Mouse (Mus musculus) forelimb bud, embryonic 11.5 days (tissue): ENCODE results near the gene Slc51a.

Source experiments
- DNase-seq: peaks from one replicate; pipeline ENCODE4 v3.0.0-alpha.2; 2012; ENCODE audit warnings: low read depth, low spot score

Gene Slc51a

GRCm38 (mm10) chr16:32487234-32488111 lies at the start of gene Slc51a:
Slc51a (minus strand) TSS chr16:32487879.
- DNase-seq, result no peak

GRCm38 (mm10) chr16:32535157-32535751 lies 47.6 kb upstream of the Slc51a start:
- no peak for DNase-seq

- DNase-seq, result no peak
Observed at GRCm38 (mm10) chr16:32532878-32533826, 45.5 kb upstream of the Slc51a start.

DNA sequence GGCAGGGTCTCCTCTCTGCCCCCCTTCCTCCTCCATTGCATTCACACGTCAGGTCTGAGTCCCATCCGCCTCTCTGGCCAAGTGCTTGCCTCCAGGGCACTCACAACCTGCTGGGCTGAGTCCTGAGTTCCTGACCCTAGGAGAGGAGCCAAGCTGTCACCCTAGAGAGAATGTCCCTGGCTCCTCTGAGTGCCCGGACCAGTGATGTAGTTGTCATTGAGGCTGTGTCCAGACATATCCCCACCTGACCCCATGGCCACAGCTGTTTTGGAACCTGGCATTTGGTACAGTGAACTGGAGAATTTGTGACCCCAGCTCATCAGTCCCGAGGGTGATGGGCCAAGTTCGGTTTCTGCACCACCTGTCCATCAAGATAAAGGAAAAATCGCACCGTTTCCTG lies 39.2 kb upstream of the Slc51a start:
- DNase-seq, result no peak

DNA sequence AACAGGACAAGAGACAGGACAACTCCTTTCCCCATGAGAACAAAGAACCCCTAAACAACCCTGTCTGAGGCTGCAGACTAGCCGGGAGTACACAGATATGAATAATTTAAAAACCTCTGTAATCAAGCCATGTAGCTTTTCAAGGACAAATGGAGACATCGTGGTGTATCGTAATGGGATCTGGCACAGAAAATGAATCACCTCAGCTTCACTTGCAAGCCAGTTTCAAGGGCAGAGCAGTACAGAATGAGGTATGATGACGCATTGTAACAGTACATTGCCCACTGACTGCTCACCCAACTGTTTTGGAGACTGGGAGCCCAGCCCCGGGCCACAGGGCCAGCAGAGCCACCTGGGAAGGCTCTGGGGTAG lies 36.6 kb upstream of the Slc51a start:
- DNase-seq, result no peak

- DNase-seq, result no peak
Observed at GRCm38 (mm10) chr16:32523462-32524243, 36.0 kb upstream of the Slc51a start.

- DNase-seq, result no peak
Observed at GRCm38 (mm10) chr16:32522578-32523194, 35.0 kb upstream of the Slc51a start.

GRCm38 (mm10) chr16:32520372-32520748 lies 32.7 kb upstream of the Slc51a start:
- no peak for DNase-seq

DNA sequence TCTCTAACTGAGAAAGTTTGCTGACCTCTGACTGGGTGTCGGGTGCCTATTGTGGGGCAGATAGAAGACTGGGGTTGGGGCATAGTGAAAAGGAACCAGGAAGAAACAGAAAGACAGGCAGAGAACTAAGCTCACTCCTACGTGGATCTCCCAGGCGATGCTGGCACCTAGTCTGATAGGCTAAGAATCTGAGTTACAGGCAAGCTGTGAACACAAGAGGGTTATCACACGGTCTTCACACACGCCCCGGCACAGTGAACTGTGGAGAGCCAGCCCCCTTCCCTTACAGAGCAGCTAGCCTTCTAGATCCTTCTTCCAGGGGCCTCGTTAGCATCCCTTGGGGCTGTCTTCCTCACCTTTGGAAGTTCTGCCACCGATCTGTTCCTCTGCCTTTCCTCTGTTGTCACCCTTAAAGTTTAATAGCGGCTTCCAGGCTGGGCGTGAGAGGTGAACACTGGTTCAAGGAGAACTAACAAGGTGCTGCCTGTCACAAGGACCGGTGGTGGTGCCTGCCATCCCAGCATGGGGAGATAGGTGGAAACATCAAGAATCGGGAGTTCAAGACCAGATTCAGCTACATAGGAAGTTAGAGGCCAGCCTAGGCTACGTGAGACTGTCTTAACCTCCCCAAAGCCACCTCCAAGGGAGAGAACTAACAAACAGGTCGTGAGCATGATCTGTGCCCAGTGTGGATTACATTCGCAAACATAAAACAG lies 32.1 kb upstream of the Slc51a start:
- DNase-seq, result no peak

DNA sequence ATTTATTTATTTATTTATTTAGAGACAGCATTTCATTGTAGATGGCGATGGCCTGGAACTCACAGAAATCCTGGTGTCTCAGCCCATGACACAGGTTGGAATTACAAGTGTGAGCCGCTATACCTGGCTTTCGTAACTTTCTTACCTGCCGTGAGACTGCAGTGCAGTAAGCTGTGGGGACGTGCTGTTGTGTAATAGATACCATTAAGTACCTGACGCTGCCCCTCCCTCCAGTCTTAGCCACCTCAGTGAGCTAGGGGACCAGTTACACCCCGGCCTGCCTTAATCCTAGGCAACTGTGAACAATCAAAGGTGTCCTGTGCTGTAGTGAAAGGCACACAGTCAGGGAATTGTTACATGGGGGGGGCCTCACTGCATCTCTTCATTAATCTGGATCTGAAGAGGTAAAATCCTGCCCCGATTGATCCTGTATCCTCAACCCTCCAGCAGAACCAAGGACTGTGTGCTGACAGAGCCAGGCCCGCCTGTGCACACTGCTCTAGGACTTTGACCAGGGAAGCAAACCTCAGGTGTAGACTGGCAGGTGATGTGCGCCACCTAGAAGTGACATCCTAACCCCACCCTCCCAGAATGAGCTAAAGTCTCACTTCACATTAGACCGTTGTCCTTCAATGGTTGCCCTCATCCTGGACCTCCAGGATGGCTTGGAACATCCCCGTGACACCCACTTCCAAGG lies 30.3 kb upstream of the Slc51a start:
- no peak for DNase-seq

- DNase-seq, result peak; percentile 87
Observed at GRCm38 (mm10) chr16:32516006-32516962, 28.6 kb upstream of the Slc51a start.

GRCm38 (mm10) chr16:32513948-32514347 lies 26.3 kb upstream of the Slc51a start:
- DNase-seq, result no peak

DNA sequence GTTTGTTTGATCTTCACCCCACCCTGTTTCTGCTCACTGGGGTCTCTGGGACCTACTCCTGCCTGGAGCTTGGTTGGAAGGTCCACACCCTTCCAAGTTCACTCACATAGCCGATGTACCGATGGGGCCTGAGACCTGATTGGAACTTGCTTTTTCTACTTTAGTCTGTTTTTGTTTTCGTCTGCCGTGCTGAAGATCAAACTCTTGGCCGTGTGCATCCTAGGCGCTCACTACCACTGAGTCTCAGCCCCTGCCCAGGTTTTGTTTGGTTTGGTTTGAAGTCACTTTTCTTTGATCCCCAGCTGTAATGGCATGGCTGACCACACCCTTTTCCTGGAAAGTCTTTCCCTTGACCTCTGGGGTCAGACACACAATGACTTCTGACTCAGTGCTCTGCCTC lies 25.7 kb upstream of the Slc51a start:
- DNase-seq, result no peak

- no peak for DNase-seq
Observed at GRCm38 (mm10) chr16:32512921-32513320, 25.2 kb upstream of the Slc51a start.

- no peak for DNase-seq
Observed at GRCm38 (mm10) chr16:32511827-32512490, 24.3 kb upstream of the Slc51a start.

DNA sequence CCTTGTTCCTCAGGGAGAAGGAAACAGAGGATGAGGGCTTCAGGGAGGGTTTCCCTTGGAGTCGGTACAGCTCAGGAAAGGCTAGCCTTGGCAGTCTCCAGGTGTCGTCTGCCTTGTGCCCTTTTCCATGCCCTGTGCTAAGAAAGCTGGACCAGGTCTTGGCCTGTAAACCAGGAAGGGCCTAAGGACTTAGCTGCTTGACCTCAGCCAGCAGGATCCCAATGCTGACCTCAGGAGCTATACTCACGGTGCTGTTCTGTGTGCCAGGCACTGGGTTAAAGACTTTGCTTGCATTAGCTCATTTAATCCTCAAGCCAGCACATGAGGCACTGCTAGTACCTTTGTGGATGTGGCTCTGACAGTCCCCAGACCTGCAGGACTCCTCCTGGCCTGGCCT lies 23.7 kb upstream of the Slc51a start:
- no peak for DNase-seq

GRCm38 (mm10) chr16:32510399-32511337 lies 23.0 kb upstream of the Slc51a start:
- no peak for DNase-seq
